Mouse (Mus musculus) intestine, embryonic 16.5 days (tissue): ENCODE data around the gene Pdia4. TPM values are rescaled to one million over a fixed set of nuclear protein-coding genes. Genes with fewer than 3 reads are reported as not detected.

ENCODE experiments used
- ATAC-seq: fragments of 200-750 bp; cut with Nextera tagmentation; 2 replicates; pipeline ENCODE4 v1.8.0; 2017; ENCODE audit warnings: moderate TSS enrichment, moderate library complexity
- H3K27ac ChIP-seq: fragments of 300-500 bp; sonication (generic); 2 replicates; pipeline ENCODE4 v1.5.1; 2014; ENCODE audit warnings: mild to moderate bottlenecking, low read length
- H3K27me3 ChIP-seq: fragments of 300-500 bp; sonication (generic); replicated peaks from 2 replicates; pipeline ENCODE4 v1.6.1; 2014; ENCODE audit warnings: low read length, control low read depth, mixed read lengths; ENCODE audit not compliant: control insufficient read depth, insufficient read depth
- H3K36me3 ChIP-seq: fragments of 300-500 bp; sonication (generic); 2 replicates; pipeline ENCODE4 v1.6.1; 2014; ENCODE audit warnings: low read length, control low read depth; ENCODE audit not compliant: control insufficient read depth, insufficient read depth
- H3K4me1 ChIP-seq: fragments of 300-500 bp; sonication (generic); 2 replicates; pipeline ENCODE4 v1.6.1; 2014; ENCODE audit warnings: low read length, control low read depth, mixed read lengths; ENCODE audit not compliant: control insufficient read depth, insufficient read depth
- H3K4me2 ChIP-seq: fragments of 300-500 bp; sonication (generic); 2 replicates; pipeline ENCODE4 v1.6.1; 2014; ENCODE audit warnings: low read depth, low read length, control low read depth
- H3K4me3 ChIP-seq: fragments of 300-500 bp; sonication (generic); 2 replicates; pipeline ENCODE4 v1.5.1; 2014; ENCODE audit warnings: mild to moderate bottlenecking, low read length
- H3K9ac ChIP-seq: fragments of 300-500 bp; sonication (generic); 2 replicates; pipeline ENCODE4 v1.6.1; 2014; ENCODE audit warnings: low read depth, low read length
- H3K9me3 ChIP-seq: fragments of 300-500 bp; sonication (generic); 2 replicates; pipeline ENCODE4 v1.6.1; 2016; ENCODE audit warnings: low read length, control low read depth; ENCODE audit not compliant: control insufficient read depth
- WGBS: fragments of 180-500 bp; shearing (Covaris S2); extraction: QIAGEN DNeasy Blood & Tissue Kit; methylation state at CpG from one replicate; pipeline ENCODE4 v1.1.7; 2014; 5-methylcytosine and 5-hydroxymethylcytosine counted together
- polyA plus RNA-seq: library from polyadenylated mRNA; unstranded; fragments of >200 nt; fragmentation: Nextera tagmentation; extraction: Ambion mirVana; gene quantifications from 2 replicates; pipeline ENCODE4 v1.2.1, GENCODE M21; 2015

Gene Pdia4
- polyA plus RNA-seq, 1 experiment from 2014 or later, result 332 TPM

DNA sequence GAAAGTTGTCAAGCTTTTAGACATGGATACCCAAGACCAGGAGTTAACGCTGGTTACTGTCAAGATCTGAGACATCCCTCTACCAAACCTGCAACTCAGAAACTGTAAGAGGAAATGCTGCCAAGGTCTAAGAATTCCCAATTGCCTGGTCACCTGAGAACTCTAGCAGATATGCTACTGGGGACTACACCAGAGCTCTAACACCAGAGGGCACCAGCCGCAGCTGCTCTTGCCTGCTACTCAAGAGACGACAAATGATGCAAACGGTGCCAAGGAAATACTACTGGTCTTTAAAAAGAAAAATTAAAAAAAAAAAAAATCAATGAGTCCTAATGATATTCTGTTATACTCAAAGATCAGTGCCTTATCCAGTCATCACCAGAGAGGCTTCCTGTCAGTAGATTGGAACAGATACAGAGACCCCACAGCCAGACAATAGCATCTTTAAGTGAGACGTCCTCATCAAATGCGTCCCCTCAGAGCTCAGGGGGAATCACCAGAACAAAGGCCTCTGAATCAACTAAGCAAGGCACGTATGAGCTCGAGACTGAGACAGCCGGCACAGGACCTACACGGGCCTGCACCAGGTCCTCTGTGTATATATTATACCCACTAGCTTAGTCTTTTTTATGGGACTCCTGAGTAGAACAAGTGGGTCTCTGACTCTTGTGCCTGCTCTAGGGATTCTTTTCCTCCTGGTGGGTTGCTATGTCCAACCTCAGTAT, 19.0 kb downstream of the Pdia4 start:
- ATAC-seq, result no peak
- H3K4me1 ChIP-seq, result no peaks in the 10 kb centered on the region
- no peak overlapping the region for H3K9ac ChIP-seq
- H3K27ac ChIP-seq, result no peak overlapping the region; the same call in 1 of the 2 replicates
- H3K9me3 ChIP-seq, result no peaks in the 10 kb centered on the region
- H3K27me3 ChIP-seq, result no peaks in the 10 kb centered on the region
- H3K4me3 ChIP-seq, result no peak overlapping the region
- H3K36me3 ChIP-seq, result peaks cover 26% of the 10 kb centered on the region
- no peak overlapping the region for H3K4me2 ChIP-seq
- WGBS, result 61% methylated on average over 10 of the region's 10 CpGs

DNA sequence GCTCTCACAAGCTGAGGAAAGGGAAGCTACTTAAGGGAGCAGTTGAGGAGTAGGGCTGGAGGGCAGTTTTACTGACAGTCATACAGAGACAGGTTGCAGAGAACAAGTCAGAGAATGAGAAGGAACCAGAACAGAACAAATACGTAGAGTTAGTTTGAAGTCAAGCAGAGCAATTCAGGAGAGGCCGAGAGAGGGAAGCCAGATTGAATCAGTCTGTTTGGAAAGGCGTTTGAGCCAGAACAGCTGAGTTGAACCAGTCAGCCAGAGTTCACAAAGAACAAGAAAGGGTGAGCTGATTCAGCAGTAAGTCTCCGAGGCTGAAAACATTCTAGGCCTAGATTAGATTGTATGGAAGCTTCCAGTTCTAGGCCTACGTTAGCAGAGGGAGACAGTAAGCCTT, 19.9 kb downstream of the Pdia4 start:
- WGBS, result 47% methylated on average over 5 of the region's 5 CpGs
- no peaks in the 10 kb centered on the region for H3K9me3 ChIP-seq
- H3K27ac ChIP-seq, result no peak overlapping the region
- H3K4me2 ChIP-seq, result no peak overlapping the region
- peaks cover 24% of the 10 kb centered on the region for H3K36me3 ChIP-seq
- no peak overlapping the region for H3K9ac ChIP-seq
- no peaks in the 10 kb centered on the region for H3K27me3 ChIP-seq
- no peak for ATAC-seq
- no peak overlapping the region for H3K4me3 ChIP-seq
- peaks cover 5% of the 10 kb centered on the region; the same call in 1 of the 2 replicates for H3K4me1 ChIP-seq

DNA sequence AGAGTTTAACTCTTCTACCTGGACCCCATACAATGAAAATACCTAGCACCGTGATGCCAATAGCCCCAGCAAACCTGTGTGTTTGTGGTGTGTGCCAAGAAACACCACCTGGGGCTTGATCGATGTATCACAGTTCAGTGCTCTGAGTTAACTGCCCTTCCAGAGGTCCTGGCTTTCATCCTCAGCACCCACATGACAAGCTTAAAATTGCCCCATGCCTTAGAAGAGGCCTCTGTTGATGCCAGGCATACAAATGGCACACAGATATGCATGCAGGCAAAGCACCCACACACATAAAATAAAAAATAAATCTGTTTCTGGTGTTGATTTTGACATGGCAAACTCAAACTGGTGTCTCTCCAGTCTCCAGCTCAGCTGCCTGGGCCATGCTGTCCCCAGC, 20.7 kb downstream of the Pdia4 start:
- no peak for ATAC-seq
- H3K4me1 ChIP-seq, result peaks cover 5% of the 10 kb centered on the region; the same call in 1 of the 2 replicates
- H3K4me2 ChIP-seq, result no peak overlapping the region
- WGBS, result 96% methylated on average over 2 of the region's 2 CpGs
- no peaks in the 10 kb centered on the region for H3K27me3 ChIP-seq
- H3K36me3 ChIP-seq, result peaks cover 22% of the 10 kb centered on the region
- no peak overlapping the region for H3K4me3 ChIP-seq
- no peak overlapping the region for H3K9ac ChIP-seq
- no peak overlapping the region for H3K27ac ChIP-seq
- H3K9me3 ChIP-seq, result no peaks in the 10 kb centered on the region

DNA sequence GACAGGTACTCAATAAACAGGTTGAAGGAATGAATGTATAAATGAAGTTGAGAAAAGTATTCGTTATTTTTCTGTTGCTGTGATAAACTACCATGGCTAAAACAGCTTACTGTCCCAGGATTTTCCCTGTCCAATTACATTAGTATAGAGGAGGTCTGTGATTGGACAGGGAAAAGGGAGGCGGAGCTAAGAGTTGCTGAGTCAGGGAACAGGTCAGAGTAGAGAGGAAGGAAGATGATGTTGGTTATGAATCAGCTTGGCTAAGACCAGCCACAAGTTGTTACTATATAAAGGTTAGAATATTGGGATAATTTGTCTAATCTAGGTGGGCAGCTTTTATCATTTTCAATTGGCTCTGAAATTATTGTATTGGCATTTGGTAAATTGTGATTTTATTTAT, 22.5 kb downstream of the Pdia4 start:
- H3K4me1 ChIP-seq, result peaks cover 5% of the 10 kb centered on the region; the same call in 1 of the 2 replicates
- WGBS, result 50% methylated on average over 2 of the region's 2 CpGs
- no peak overlapping the region for H3K27ac ChIP-seq
- H3K27me3 ChIP-seq, result no peaks in the 10 kb centered on the region
- H3K36me3 ChIP-seq, result peaks cover 9% of the 10 kb centered on the region; the same call in 1 of the 2 replicates
- no peak overlapping the region for H3K9ac ChIP-seq
- no peak overlapping the region for H3K4me2 ChIP-seq
- no peak overlapping the region for H3K4me3 ChIP-seq
- no peak for ATAC-seq
- H3K9me3 ChIP-seq, result no peaks in the 10 kb centered on the region

DNA sequence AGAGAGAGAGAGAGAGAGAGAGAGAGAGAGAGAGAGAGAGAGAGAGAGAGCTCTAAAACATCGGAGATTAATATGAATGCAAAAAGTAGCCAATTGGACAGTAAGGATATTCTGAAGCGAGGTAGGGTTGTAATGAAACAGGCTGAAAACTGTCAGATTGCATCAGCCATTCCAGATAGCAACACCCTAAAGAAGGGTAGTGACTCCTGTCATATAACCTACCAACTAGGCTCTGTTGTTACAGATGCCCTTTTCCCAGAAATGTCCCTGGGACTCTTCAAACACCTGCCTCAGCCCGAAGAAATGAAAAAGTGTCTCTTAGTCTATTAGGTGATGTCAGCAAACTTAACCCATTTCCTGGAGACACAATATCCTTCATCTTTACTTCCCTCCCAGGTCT, 24.4 kb downstream of the Pdia4 start:
- WGBS, result 16% methylated on average over 3 of the region's 3 CpGs
- H3K4me1 ChIP-seq, result peaks cover 5% of the 10 kb centered on the region; the same call in 1 of the 2 replicates

DNA sequence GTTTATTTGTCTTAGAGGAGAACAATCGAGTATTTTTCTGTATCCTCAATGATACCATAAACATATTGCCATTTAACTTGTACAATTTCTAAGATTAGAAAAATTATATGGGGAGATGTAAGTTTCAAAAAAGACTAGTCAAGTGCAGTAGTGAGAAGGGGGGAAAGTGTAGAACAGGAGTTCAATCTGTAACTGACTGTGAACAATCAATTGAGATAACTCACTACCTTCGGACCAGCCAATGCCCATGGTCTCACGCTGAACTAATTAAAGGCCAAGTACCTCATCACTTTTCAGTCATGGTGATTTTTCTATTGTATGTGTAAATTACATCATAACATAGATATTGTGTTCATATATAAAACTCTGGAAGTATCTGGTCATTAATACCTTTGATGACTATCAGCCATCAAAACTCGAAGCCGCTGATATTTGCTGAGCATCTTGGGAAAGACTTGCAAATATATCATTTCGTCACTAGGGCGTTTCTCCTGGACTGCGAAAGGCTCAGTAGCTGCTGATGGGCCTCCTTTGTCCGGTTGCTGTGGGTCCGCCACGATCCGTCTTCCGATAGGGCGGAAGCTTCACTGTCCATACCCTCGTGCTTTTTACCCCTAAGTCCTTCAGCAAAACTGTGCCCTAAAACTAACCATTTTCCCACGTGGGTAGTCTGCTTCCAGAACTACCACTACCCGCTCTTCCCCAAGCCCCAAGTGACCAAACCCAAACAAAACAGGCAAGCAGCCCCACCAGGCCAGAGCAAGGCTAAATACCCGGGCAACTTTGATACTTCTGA, 25.1 kb downstream of the Pdia4 start:
- Histone ChIP-seq H3K4me3 (peak overlapping the region; percentile 56), H3K4me2 (peak overlapping the region; percentile 59), H3K27me3 (no peaks in the 10 kb centered on the region), H3K9me3 (no peaks in the 10 kb centered on the region), H3K27ac (peak overlapping the region; percentile 95), H3K36me3 (no peaks in the 10 kb centered on the region), H3K9ac (peak overlapping the region; percentile 83), H3K4me1 (peaks cover 5% of the 10 kb centered on the region; the same call in 1 of the 2 replicates)
- WGBS, result 1% methylated on average over 18 of the region's 18 CpGs
- peak; percentile 94 for ATAC-seq

More for the DNA sequence above, 24.4 kb downstream of the Pdia4 start:
- H3K9me3 ChIP-seq, result no peaks in the 10 kb centered on the region
- peak overlapping the region; percentile 59 for H3K4me2 ChIP-seq
- H3K36me3 ChIP-seq, result no peaks in the 10 kb centered on the region
- no peak for ATAC-seq
- H3K9ac ChIP-seq, result peak overlapping the region; percentile 83
- H3K27ac ChIP-seq, result peak overlapping the region; percentile 95
- peak overlapping the region; percentile 56 for H3K4me3 ChIP-seq
- H3K27me3 ChIP-seq, result no peaks in the 10 kb centered on the region

DNA sequence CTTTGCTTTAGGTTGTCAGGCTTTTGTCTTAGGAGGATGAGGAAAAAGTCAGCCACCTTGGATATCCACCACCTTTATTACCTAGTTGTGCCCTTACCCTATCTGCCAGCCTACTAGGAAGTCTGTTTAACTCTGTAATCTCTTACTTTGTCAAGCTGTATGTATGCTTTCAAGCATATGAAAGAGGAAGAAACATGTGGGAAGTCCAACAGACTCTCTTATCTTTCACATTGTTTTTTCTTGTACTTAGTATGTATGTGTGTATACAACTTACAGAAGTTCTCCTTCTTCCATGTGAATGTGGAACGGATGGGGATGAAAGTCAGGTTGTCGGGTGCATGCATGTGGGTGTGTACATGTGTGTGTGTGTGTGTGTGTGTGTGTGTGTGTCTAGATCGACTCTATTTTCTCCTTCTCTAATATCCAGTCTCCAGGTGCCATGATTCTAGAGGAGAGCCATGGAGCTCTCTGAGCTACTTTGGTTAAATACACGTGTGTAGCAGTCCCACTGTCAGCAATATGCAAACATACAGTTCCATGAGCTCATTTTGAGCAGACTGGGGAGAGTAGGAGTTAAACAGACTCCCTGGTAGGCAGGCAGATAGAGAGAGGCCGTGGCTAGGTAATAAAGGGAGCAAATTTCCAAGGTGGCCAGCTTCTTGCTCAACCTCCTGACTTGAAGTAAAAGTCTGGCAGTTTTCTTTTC, 28.4 kb downstream of the Pdia4 start:
- 66% methylated on average over 5 of the region's 5 CpGs for WGBS
- Histone ChIP-seq H3K36me3 (no peaks in the 10 kb centered on the region), H3K4me1 (peaks cover 5% of the 10 kb centered on the region; the same call in 1 of the 2 replicates), H3K9ac (no peak overlapping the region), H3K9me3 (no peaks in the 10 kb centered on the region), H3K27me3 (no peaks in the 10 kb centered on the region), H3K4me3 (no peak overlapping the region), H3K27ac (no peak overlapping the region), H3K4me2 (no peak overlapping the region)
- no peak for ATAC-seq

DNA sequence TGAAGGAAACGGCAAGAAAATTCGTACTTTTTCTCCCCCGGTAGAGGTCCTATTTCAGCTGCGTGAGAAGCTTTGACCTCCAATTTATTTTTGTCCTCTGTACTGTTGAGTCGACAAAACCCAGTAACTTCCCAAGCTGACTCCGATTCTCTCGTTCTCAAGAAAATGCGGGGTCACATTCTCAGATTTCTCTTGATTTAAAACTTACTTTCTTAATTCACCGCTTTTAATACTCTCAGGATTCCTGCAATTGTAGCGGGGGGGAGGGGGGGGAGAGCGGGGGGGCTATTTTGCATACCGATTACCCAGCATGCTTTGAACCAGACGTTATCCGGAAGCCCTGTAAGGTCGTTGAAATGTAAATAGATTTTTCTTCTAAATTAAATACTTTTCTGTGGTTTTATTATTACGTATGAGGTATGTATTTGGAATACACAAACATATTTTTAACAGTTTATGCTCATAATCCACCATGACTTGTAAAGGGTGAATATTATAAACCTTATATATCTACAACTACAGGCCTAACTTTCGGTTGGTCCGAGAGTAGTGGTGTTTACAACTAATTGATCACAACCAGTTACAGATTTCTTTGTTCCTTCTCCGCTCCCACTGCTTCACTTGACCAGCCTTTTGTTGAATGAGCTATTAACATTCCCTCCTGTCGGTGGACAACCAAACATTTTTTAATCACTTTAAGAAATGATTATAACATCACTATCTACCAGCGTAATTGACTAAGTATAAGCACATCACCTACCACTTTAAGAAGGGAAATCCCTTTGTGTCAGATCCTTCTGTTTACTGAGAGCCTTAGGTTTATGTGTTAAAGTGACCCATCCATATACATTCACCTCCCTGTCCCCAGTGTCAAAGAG, 31.9 kb downstream of the Pdia4 start:
- Histone ChIP-seq H3K27me3 (no peaks in the 10 kb centered on the region), H3K9me3 (no peaks in the 10 kb centered on the region), H3K4me1 (0 out of 2 replicates have a peak, but pooled peaks cover 2% of the 10 kb centered on the region), H3K4me3 (peak overlapping the region; percentile 53), H3K36me3 (no peaks in the 10 kb centered on the region), H3K9ac (peak overlapping the region; percentile 54; the same call in 1 of the 2 replicates), H3K4me2 (peak overlapping the region; percentile 56), H3K27ac (0 out of 2 replicates have a peak overlapping the region, but pooled peaks have one; percentile 61)
- under 1% methylated on average over 21 of the region's 21 CpGs for WGBS
- ATAC-seq, result peak; percentile 67
